Mouse (Mus musculus) hindbrain, embryonic 13.5 days (tissue): ENCODE results near the gene Mettl16. TPM values are rescaled to one million over a fixed set of nuclear protein-coding genes. Genes with fewer than 3 reads are reported as not detected.

Source experiments
- ATAC-seq: fragments of 200-750 bp; cut with Nextera tagmentation; 2 replicates; pipeline ENCODE4 v1.8.0; 2017; ENCODE audit warnings: moderate TSS enrichment; ENCODE audit not compliant: low FRiP score
- H3K27ac ChIP-seq: fragments of 300-500 bp; sonication (generic); 2 replicates; pipeline ENCODE4 v1.5.1; 2015; ENCODE audit warnings: inconsistent platforms, mild to moderate bottlenecking, moderate library complexity
- H3K27me3 ChIP-seq: fragments of 300-500 bp; sonication (generic); 2 replicates; pipeline ENCODE4 v1.6.1; 2015; ENCODE audit warnings: mild to moderate bottlenecking, inconsistent platforms
- H3K36me3 ChIP-seq: fragments of 300-500 bp; sonication (generic); 2 replicates; pipeline ENCODE4 v1.6.1; 2015; ENCODE audit warnings: mild to moderate bottlenecking, inconsistent platforms
- H3K4me1 ChIP-seq: fragments of 300-500 bp; sonication (generic); replicated peaks from 2 replicates; pipeline ENCODE4 v1.6.1; 2015; ENCODE audit warnings: inconsistent platforms
- H3K4me2 ChIP-seq: fragments of 300-500 bp; sonication (generic); 2 replicates; pipeline ENCODE4 v1.6.1; 2015; ENCODE audit warnings: inconsistent platforms, mild to moderate bottlenecking, moderate library complexity
- H3K4me3 ChIP-seq: fragments of 300-500 bp; sonication (generic); 2 replicates; pipeline ENCODE4 v1.5.1; 2015; ENCODE audit warnings: mild to moderate bottlenecking, inconsistent platforms
- H3K9ac ChIP-seq: fragments of 300-500 bp; sonication (generic); 2 replicates; pipeline ENCODE4 v1.6.1; 2015; ENCODE audit warnings: mild to moderate bottlenecking, inconsistent platforms
- H3K9me3 ChIP-seq: fragments of 300-500 bp; sonication (generic); 2 replicates; pipeline ENCODE4 v1.6.1; 2016; ENCODE audit warnings: inconsistent platforms
- WGBS: fragments of 180-500 bp; shearing (Covaris S2); methylation state at CpG from one replicate; pipeline ENCODE4 v1.1.7; 2015; 5-methylcytosine and 5-hydroxymethylcytosine counted together
- polyA plus RNA-seq: library from polyadenylated mRNA; unstranded; fragments of >200 nt; fragmentation: Nextera tagmentation; extraction: Ambion mirVana; gene quantifications from 2 replicates; pipeline ENCODE4 v1.2.1, GENCODE M21; 2015

The Mettl16 gene
- polyA plus RNA-seq, result 53.8 and 55.4 TPM in 2 replicates

DNA sequence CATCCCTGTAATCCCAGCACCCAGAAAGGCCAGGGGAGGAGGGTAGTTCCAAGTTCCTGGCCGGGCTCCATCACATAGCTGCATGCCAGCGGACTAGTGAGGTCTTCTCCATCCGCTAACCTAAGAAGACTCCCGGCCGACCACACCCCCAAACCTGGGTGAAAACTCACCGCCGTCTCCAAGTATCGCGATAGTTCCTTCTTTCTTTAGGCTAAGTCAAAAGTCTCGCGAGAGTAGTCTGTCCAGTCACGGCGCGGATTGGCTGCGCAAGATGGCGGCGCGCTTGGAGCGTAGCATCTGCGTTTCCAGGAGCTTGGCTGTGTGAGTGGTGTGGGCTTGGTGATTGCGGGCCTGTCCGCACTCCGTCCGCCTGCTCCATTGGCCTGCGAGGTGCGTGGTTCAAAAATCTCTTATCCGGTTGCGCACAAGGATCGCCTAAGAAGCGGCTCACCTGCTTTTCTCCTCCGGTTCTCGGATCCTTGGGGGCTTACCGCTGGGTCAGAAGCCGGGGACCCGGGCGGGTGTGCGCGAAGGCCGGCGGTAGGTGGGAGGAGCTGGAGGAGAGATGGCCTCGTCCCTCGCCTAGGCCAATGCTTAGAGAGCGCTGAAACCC lies at the start of gene Mettl16:
Gene Mettl16 (plus strand): TSS at position 236 of the 613 bp plus-strand sequence.
- no peaks in the 10 kb centered on the region for H3K9me3 ChIP-seq
- peak within 1 kb of the TSS; percentile 81 for H3K4me3 ChIP-seq
- H3K9ac ChIP-seq, result peak within 1 kb of the TSS; percentile 86
- peaks cover 27% of the 10 kb centered on the region for H3K4me1 ChIP-seq
- H3K36me3 ChIP-seq, result peaks cover 26% of the 10 kb centered on the region
- peak within 1 kb of the TSS; percentile 95 for H3K27ac ChIP-seq
- WGBS, result under 1% methylated on average over 43 of the region's 43 CpGs
- ATAC-seq, result peak; percentile 97
- H3K4me2 ChIP-seq, result peak within 1 kb of the TSS; percentile 80
- no peaks in the 10 kb centered on the region for H3K27me3 ChIP-seq

GRCm38 (mm10) chr11:74721141-74721540 lies 49.5 kb upstream of the Mettl16 start:
- peak overlapping the region; percentile 26 for H3K4me3 ChIP-seq
- H3K27me3 ChIP-seq, result no peaks in the 10 kb centered on the region
- H3K4me1 ChIP-seq, result peaks cover 37% of the 10 kb centered on the region
- 56% methylated on average over 2 of the region's 2 CpGs for WGBS
- no peaks in the 10 kb centered on the region for H3K36me3 ChIP-seq
- peak overlapping the region; percentile 88 for H3K4me2 ChIP-seq
- no peak overlapping the region for H3K27ac ChIP-seq
- ATAC-seq, result no peak
- no peaks in the 10 kb centered on the region for H3K9me3 ChIP-seq
- no peak overlapping the region for H3K9ac ChIP-seq

- Histone ChIP-seq H3K27me3 (no peaks in the 10 kb centered on the region), H3K4me1 (peaks cover 34% of the 10 kb centered on the region), H3K4me2 (peak overlapping the region; percentile 88), H3K36me3 (no peaks in the 10 kb centered on the region), H3K4me3 (peak overlapping the region; percentile 98), H3K9me3 (no peaks in the 10 kb centered on the region), H3K27ac (no peak overlapping the region), H3K9ac (peak overlapping the region; percentile 71)
- 36% methylated on average over 3 of the region's 3 CpGs for WGBS
- ATAC-seq, result no peak
Measured at GRCm38 (mm10) chr11:74721971-74722370, 48.7 kb upstream of the Mettl16 start.

DNA sequence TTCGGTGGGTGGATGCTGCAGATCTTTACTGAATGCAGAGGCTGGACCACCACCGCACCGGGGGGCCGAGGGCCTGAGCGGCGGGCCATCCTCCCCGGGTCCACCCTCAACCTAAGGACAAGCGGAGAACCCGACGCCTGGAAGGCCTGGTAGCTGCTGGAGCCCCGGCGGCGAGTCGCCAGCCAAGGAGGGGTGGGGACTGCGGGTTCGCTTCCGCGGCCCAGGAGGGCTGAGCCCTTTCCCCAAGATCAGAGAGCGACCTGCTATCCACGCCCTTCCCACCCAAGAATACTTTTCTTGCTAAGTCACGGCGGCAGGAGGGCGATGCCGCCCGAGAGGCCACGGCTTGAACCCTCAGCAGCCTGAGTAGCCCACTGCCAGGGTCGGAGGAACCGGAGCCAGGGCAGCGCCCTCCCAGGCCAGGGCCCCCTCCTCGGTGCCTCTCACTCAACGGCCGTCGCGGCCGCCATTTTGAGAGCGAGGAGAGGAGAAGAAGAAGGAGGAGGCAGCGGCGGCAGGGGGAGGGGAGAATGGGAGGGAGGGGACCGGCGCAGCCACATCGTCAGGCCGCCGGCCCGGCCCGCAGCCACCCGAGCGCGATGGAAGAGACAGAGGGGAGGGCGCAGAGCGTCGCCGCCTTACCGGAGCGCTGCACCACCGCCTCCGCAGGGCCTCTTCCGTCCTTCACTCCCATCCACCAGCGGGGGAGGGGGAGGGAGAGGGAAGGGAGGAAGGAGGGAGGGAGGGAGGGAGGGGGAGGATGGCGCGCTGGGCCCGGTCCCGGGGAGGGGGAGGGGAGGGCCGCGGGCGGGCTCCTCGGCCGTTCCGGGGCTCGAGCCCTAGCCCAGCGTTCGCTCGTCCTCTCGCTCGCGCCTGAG lies 47.0 kb upstream of the Mettl16 start:
- peak overlapping the region; percentile 100 for H3K27ac ChIP-seq
- peak overlapping the region; percentile 98 for H3K4me3 ChIP-seq
- under 1% methylated on average over 50 of the region's 75 CpGs for WGBS
- peak overlapping the region; percentile 100 for H3K9ac ChIP-seq
- H3K4me2 ChIP-seq, result peak overlapping the region; percentile 88
- peaks cover 34% of the 10 kb centered on the region for H3K4me1 ChIP-seq
- no peaks in the 10 kb centered on the region for H3K9me3 ChIP-seq
- no peaks in the 10 kb centered on the region for H3K27me3 ChIP-seq
- no peaks in the 10 kb centered on the region for H3K36me3 ChIP-seq
- ATAC-seq, result peak; percentile 86

DNA sequence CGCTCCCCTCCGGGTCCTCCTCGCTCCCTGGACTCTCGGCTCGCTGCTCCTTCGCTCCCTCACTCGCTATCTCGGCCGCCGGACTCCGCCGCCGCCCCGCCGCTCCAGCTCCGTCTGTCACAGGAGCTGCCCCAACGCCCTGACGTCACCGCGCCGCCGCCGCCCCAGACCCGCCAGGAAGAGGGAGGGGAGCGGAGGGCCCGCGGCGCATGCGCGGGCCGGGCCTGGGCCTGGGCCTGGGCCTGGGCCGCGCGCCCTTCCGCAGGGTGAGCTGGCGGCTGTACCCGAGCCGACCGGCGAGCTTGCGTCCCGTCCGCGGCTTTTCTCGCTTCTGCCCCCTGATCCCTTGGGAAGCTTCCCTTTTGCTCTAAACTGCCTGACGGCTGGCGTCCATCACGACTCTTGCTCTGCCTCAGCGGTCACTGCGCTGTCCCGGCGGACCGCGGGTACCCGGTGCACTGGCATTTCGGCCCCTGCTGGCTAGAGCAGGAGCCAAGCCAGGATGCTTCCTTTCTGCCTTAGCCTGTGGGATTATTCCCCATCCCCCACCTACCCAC lies 46.3 kb upstream of the Mettl16 start, which contains the start of gene Pafah1b1:
Gene Pafah1b1 (minus strand): TSS at position 436 of the 557 bp plus-strand sequence.
- ATAC-seq, result peak; percentile 97

DNA sequence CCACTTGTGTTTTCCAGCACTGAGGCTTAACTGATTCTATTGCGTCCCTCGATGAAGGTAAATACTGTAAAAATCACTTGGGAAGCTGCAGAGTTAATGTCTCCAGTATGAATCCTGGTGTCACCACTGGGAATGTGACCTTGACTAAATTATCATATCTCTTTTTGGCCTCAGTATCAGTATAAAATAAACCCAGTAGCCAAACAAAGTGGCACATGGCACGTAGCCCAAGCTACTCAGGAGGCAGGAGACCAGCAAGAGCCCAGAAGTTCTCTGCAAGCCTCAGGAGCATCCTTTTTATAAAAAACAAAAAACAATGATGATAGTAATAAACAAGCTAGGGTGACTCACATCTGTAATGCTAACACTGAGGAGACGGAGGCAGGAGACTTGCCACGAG lies 45.4 kb upstream of the Mettl16 start:
- WGBS, result 59% methylated on average over 5 of the region's 5 CpGs
- no peaks in the 10 kb centered on the region for H3K9me3 ChIP-seq
- H3K4me1 ChIP-seq, result peaks cover 21% of the 10 kb centered on the region
- H3K9ac ChIP-seq, result peak overlapping the region; percentile 62
- no peaks in the 10 kb centered on the region for H3K27me3 ChIP-seq
- no peaks in the 10 kb centered on the region for H3K36me3 ChIP-seq
- H3K4me2 ChIP-seq, result peak overlapping the region; percentile 59
- peak overlapping the region; percentile 72; the same call in 1 of the 2 replicates for H3K27ac ChIP-seq
- peak overlapping the region; percentile 98; the same call in 1 of the 2 replicates for H3K4me3 ChIP-seq
- ATAC-seq, result no peak

More for the DNA sequence above, 46.3 kb upstream of the Mettl16 start, which contains the start of gene Pafah1b1:
- H3K27ac ChIP-seq, result peak within 1 kb of the TSS; percentile 100
- H3K9me3 ChIP-seq, result no peaks in the 10 kb centered on the region
- H3K36me3 ChIP-seq, result no peaks in the 10 kb centered on the region
- H3K27me3 ChIP-seq, result no peaks in the 10 kb centered on the region
- H3K4me2 ChIP-seq, result peak within 1 kb of the TSS; percentile 88
- peak within 1 kb of the TSS; percentile 100 for H3K9ac ChIP-seq
- WGBS, result under 1% methylated on average over 45 of the region's 56 CpGs
- H3K4me3 ChIP-seq, result peak within 1 kb of the TSS; percentile 98
- peaks cover 30% of the 10 kb centered on the region for H3K4me1 ChIP-seq

- H3K36me3 ChIP-seq, result no peaks in the 10 kb centered on the region
- WGBS, result 17% methylated on average over 7 of the region's 7 CpGs
- H3K9ac ChIP-seq, result no peak overlapping the region
- no peak overlapping the region for H3K4me2 ChIP-seq
- H3K4me3 ChIP-seq, result no peak overlapping the region
- peak overlapping the region; percentile 48; the same call in 1 of the 2 replicates for H3K27ac ChIP-seq
- peaks cover 9% of the 10 kb centered on the region; the same call in 1 of the 2 replicates for H3K4me1 ChIP-seq
- ATAC-seq, result no peak
- H3K27me3 ChIP-seq, result no peaks in the 10 kb centered on the region
- no peaks in the 10 kb centered on the region for H3K9me3 ChIP-seq
Measured at GRCm38 (mm10) chr11:74734917-74735316, 35.7 kb upstream of the Mettl16 start.

DNA sequence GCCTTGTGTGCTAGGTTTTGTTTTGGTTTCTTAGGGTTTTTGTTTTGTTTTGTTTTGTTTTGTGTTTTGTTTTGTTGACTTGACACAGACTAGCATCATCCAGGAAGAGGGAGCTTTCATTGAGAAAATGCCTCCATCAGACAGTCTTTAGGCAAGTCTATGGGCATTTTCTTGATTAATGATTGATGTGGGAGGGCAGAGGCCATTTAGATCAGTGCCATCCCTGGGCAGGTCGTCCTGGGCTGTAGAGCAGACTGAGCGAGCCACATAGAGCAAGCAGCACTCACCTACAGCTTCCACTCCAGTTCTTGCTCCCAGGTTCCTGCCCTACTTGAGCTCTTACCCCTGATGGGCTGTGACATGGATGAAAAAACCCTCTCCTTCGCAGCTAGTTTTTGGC lies 32.8 kb upstream of the Mettl16 start:
- Histone ChIP-seq H3K27me3 (no peaks in the 10 kb centered on the region), H3K9ac (no peak overlapping the region), H3K4me2 (no peak overlapping the region), H3K36me3 (no peaks in the 10 kb centered on the region), H3K27ac (no peak overlapping the region), H3K4me1 (peaks cover 9% of the 10 kb centered on the region; the same call in 1 of the 2 replicates), H3K9me3 (no peaks in the 10 kb centered on the region), H3K4me3 (no peak overlapping the region)
- WGBS, result 64% methylated on average over 3 of the region's 3 CpGs
- no peak for ATAC-seq

- ATAC-seq, result no peak
Measured at GRCm38 (mm10) chr11:74748022-74748421, 22.6 kb upstream of the Mettl16 start.

GRCm38 (mm10) chr11:74749241-74749640 lies 21.4 kb upstream of the Mettl16 start:
- Histone ChIP-seq H3K36me3 (no peaks in the 10 kb centered on the region), H3K27ac (no peak overlapping the region)
- 93% methylated on average over 13 of the region's 13 CpGs for WGBS

More at GRCm38 (mm10) chr11:74748022-74748421, 22.6 kb upstream of the Mettl16 start:
- H3K27ac ChIP-seq, result no peak overlapping the region
- H3K4me2 ChIP-seq, result no peak overlapping the region
- peaks cover 8% of the 10 kb centered on the region for H3K4me1 ChIP-seq
- H3K4me3 ChIP-seq, result no peak overlapping the region
- H3K36me3 ChIP-seq, result no peaks in the 10 kb centered on the region
- no peak overlapping the region for H3K9ac ChIP-seq
- H3K27me3 ChIP-seq, result no peaks in the 10 kb centered on the region
- WGBS, result 70% methylated on average over 4 of the region's 4 CpGs
- H3K9me3 ChIP-seq, result no peaks in the 10 kb centered on the region

DNA sequence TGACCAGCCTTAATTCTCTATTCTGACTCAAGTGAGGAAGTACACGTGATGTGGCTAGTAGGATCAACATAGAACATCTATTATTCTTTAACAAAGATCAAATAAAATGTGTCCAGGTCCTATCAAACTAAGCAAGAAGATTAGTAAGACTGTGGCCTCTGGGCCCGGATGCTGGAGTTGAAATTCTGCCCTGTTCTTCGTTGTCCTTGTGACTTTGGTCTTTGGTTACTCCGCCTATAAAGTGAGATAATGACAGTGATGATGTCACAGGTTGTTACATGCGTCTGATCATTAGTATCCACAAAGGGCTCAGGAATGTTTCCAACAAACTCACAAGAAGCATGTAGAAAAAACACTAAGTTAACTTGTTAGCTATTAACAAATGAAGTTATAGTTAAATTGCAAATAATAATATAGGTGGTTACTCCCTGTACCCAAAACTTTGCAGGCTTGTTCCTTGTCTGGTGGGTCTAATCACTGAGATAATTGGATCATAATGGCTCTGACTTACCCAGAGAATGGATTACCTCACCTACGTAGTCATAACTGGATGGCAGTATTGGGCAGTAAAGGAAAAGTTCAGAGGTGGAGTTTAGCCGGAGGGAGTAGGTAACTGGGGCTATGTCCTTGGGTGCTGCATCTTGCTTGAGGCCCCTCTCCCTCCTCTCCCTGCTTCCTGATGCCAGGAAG lies 19.8 kb upstream of the Mettl16 start:
- H3K4me2 ChIP-seq, result no peak overlapping the region
- 87% methylated on average over 7 of the region's 7 CpGs for WGBS
- no peaks in the 10 kb centered on the region for H3K9me3 ChIP-seq
- H3K36me3 ChIP-seq, result no peaks in the 10 kb centered on the region
- no peak for ATAC-seq
- no peak overlapping the region for H3K9ac ChIP-seq
- H3K27me3 ChIP-seq, result no peaks in the 10 kb centered on the region
- H3K4me3 ChIP-seq, result no peak overlapping the region
- peak overlapping the region; percentile 70 for H3K27ac ChIP-seq
- H3K4me1 ChIP-seq, result peaks cover 8% of the 10 kb centered on the region

More at GRCm38 (mm10) chr11:74749241-74749640, 21.4 kb upstream of the Mettl16 start:
- Histone ChIP-seq H3K9me3 (no peaks in the 10 kb centered on the region), H3K4me2 (no peak overlapping the region), H3K4me1 (peaks cover 8% of the 10 kb centered on the region), H3K27me3 (no peaks in the 10 kb centered on the region), H3K4me3 (no peak overlapping the region), H3K9ac (no peak overlapping the region)
- ATAC-seq, result no peak
